Mouse (Mus musculus) layer of hippocampus, adult 9-10 months (tissue): Measurements from ENCODE around the gene Ntn5.

ENCODE experiments used
- DNase-seq: peaks from one replicate; pipeline ENCODE4 v3.0.0; 2022; ENCODE audit warnings: low spot score

The Ntn5 gene

GRCm38 (mm10) chr7:45712022-45712757 is 28.4 kb downstream of the Ntn5 start:
- DNase-seq, result no peak

GRCm38 (mm10) chr7:45713396-45713795 is 29.6 kb downstream of the Ntn5 start:
- DNase-seq, result no peak

- DNase-seq, result no peak
Measured at GRCm38 (mm10) chr7:45713881-45714520, 30.2 kb downstream of the Ntn5 start.

GRCm38 (mm10) chr7:45714630-45715089 is 30.8 kb downstream of the Ntn5 start:
- no peak for DNase-seq

- peak; percentile 95 for DNase-seq
Measured at GRCm38 (mm10) chr7:45715090-45715708, 31.4 kb downstream of the Ntn5 start, which contains the start of gene Rpl18. Gene Rpl18 (plus strand): TSS chr7:45715457.

GRCm38 (mm10) chr7:45715741-45716459 is 32.1 kb downstream of the Ntn5 start:
- no peak for DNase-seq

GRCm38 (mm10) chr7:45716460-45716857 is 32.6 kb downstream of the Ntn5 start:
- no peak for DNase-seq

GRCm38 (mm10) chr7:45716952-45717917 is 33.4 kb downstream of the Ntn5 start:
- no peak for DNase-seq

- peak; percentile 99 for DNase-seq
Measured at GRCm38 (mm10) chr7:45717918-45718297, 34.1 kb downstream of the Ntn5 start, which contains the start of gene Sphk2. Gene Sphk2 (minus strand): TSS chr7:45718002.

GRCm38 (mm10) chr7:45718331-45718730 is 34.5 kb downstream of the Ntn5 start:
- no peak for DNase-seq

- no peak for DNase-seq
Measured at GRCm38 (mm10) chr7:45719180-45719579, 35.4 kb downstream of the Ntn5 start.

GRCm38 (mm10) chr7:45719738-45720412 is 36.1 kb downstream of the Ntn5 start:
- no peak for DNase-seq

- no peak for DNase-seq
Measured at GRCm38 (mm10) chr7:45720413-45721233, 36.8 kb downstream of the Ntn5 start, which contains the start of gene Fam83e. Gene Fam83e (plus strand): TSS chr7:45721212.

- DNase-seq, result no peak
Measured at GRCm38 (mm10) chr7:45721234-45721571, 37.4 kb downstream of the Ntn5 start.

GRCm38 (mm10) chr7:45721642-45722347 is 38.0 kb downstream of the Ntn5 start:
- no peak for DNase-seq

GRCm38 (mm10) chr7:45722348-45722713 is 38.5 kb downstream of the Ntn5 start:
- DNase-seq, result no peak

GRCm38 (mm10) chr7:45723301-45723700 is 39.5 kb downstream of the Ntn5 start:
- no peak for DNase-seq

- DNase-seq, result no peak
Measured at GRCm38 (mm10) chr7:45723781-45724180, 40.0 kb downstream of the Ntn5 start.

- no peak for DNase-seq
Measured at GRCm38 (mm10) chr7:45725151-45725550, 41.3 kb downstream of the Ntn5 start.
